Mouse (Mus musculus) cerebellum, adult 9-11 months (tissue): ENCODE measurements around the gene Mmp9.

Experiments used
- DNase-seq: peaks from one replicate; pipeline ENCODE4 v3.0.0; 2022

The Mmp9 gene

DNA sequence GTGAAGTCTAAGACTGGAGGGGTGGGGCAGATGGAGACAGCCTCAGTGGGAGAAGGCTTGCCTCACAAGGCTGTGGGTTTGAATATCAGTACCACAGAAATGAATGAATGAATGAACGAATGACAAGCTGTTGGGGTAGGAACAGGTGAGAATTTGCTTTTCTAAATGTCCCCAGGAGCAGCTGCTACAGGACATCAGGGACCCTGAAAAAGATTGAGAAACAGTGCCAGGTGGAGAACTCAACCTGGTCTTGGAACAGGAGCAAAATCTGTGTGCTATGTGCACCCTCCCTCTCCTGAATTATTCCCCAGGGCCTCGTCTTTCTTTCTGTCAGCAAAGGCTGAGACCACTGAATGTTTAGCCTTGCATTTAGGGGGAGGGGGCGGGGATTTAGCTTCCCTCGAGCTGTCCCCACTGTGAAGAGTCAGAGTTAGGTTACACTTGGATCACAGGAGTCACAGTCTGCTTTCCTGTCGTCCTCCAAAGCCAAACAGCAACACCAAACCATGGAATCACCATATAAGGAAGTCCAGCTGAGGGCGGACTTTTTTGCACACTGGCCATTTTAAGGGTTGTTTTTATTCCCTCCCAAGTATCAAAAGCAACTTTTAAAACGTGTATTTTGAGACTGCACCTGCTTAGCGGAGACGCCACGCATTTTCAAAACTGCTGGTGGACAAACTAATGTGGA lies at the start of gene Mmp9:
TSS of gene Mmp9 (plus strand) at position 641 of the 691 bp plus-strand sequence.
- DNase-seq, result peak; percentile 23

DNA sequence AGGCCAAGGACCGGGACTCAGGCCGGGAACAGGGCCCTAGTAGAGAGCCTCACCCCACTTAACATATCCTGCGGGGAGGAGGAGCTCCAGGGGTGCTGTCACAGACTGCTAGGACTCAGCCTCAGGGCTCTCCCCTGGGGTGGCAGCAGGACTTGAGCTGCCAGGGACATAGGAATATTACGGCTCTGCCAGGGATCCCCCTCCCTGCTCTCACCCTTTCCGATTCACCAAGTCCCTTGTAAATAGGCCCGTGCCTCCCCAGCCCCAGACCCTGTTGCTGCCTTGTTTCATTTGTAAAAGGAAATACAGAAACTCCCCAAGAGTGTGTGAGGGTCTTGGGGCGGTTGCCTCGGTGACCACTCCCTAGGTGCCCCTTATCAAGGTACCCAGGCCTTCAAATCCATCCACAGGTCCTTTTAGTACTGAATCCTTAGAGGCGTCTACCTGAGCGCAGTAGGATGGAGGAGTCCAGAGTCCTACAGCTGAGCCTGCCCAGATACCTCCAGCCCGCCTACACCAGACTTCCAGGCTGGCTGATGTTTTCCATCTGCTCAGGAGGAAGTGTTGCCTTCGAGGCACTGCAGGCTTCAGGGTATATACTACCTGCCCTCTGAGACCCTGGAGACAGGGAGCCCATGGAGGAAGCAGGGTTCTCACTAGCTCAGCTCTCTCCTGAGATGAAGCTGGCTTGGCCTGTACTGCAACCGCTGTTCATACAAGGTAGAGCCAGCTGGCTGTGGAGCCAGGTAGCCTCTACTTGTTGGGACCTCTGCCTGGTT lies 49.3 kb upstream of the Mmp9 start:
- peak; percentile 48 for DNase-seq

DNA sequence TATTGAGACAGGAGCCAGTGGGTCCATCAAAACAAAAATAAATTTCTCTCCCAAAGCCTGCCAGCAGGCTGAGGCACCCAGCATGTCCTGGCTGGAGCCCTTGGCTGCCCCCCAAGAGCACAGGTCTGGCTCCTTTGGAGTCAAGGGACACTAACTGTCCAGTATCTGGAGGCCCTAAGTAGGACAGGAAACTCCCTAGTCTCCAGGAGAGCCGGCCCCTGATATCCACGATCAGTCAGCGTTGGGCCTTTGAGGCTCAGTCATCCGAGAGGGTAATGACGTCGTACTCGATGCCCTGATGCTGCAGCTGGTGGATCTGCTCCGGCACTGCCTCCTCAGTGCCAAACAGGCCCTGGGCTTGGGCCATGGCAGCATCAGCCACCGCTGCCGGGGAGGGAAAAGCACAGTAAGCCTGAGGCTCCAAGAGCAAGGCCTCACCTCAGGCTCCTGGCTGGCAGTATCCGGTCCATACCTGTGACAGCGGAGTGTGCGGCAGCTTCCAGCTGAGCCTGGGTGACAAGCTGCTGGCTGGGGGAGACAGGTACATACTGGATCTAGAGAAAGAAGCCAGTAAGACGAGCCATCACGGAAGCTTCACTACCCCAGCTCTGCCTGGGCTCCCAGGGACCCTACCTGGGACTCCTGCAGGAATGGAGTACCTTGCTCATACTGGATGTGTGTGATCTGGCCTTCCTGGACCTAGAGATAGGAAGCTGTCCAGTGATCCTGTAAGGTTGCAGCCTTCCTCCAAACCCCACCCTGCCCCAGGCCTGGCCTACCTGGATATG lies 48.5 kb upstream of the Mmp9 start:
- DNase-seq, result peak; percentile 80

DNA sequence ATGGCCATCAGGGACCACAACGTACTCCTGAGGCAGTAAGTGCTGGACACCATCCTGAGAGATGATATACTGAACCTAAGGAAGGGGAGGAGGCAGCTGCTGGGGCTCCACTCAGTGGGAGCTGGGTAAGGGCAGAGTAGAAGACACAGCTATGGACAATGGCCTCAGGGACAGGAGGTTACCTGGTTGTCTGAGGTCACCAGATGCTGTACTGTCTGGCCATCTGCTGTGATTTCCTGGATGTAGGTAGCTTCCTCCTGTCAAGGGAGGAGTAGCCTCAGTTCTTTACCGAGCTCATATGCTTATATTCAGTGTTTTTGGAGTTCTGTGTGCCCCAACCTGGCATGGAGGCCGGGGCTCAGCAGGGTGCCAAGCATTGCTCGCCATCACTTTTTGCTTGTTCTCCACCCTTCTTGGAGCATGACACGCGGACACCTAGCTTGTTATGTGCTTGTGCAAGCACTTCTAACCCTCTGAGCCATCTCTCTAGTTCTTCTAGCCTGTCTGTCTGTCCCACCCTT lies 47.8 kb upstream of the Mmp9 start:
- DNase-seq, result peak; percentile 74

DNA sequence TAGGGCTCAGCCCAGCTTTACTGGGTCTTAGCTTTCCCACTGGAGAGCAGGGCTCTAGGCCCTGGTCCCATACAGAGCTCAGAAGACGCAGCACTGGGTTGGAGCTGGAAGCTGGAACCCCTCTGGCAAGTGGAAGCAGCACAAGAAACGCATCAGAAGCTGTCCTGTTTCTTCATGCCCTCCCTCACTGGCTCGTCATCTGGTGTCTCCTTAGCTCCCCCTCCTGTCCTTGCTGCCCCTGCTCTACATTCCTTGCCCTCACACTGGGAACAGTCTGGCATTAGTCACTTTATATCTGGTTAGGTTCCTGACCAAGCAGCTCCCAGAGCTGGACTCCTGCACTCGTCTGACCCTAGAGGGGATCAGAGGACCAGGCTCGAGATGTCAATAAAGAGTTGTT lies 46.5 kb upstream of the Mmp9 start:
- no peak for DNase-seq

- no peak for DNase-seq
These were observed 45.9 kb upstream of the Mmp9 start for GRCm38 (mm10) chr2:164894644-164895043.

- no peak for DNase-seq
These were observed 44.7 kb upstream of the Mmp9 start for GRCm38 (mm10) chr2:164895885-164896284.

DNA sequence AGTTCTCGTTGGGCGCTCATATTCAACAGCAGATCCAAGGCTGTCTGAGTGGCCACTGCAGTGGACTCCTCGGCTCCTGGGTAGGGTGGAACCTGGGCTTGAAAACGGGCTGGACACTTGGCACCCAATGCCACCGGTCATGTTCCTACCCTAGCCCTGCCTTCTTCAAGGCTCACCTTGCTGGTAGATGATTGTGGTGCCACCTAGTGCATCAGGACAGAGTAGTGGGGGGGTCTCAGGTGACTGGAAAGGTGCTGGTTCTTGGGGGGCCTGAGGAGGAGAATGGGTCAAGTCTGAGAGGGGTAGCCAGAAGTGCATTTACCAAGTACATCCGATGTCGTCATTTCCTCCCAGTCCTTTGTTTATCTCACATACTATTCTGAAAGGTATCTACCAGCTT lies 42.6 kb upstream of the Mmp9 start:
- DNase-seq, result no peak

DNA sequence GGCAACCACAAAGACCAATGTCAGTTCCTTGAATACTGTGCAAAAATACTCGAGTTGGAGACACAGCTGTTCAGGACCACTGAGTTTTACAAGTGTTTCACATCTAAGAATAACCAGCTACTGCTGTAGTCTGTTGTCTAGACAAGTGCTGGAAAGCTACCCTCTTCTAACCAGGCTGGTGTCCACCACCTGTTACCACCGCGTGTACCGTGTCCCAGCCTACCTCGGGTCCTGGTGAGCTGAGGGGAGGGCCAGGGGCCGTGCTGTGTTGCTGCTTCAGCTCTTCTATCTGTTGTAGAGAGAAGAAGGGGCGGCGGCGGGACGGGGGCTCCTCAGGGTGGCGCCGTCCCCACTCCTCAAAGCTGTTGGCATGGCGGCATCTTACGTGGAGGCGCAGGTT lies 41.5 kb upstream of the Mmp9 start:
- no peak for DNase-seq

- no peak for DNase-seq
These were observed 40.7 kb upstream of the Mmp9 start for GRCm38 (mm10) chr2:164899723-164900459.

- DNase-seq, result peak; percentile 70
These were observed 39.2 kb upstream of the Mmp9 start for GRCm38 (mm10) chr2:164901380-164901779.

- no peak for DNase-seq
These were observed 37.1 kb upstream of the Mmp9 start for GRCm38 (mm10) chr2:164903496-164903895.

- DNase-seq, result no peak
These were observed 34.5 kb upstream of the Mmp9 start for GRCm38 (mm10) chr2:164906071-164906470.

DNA sequence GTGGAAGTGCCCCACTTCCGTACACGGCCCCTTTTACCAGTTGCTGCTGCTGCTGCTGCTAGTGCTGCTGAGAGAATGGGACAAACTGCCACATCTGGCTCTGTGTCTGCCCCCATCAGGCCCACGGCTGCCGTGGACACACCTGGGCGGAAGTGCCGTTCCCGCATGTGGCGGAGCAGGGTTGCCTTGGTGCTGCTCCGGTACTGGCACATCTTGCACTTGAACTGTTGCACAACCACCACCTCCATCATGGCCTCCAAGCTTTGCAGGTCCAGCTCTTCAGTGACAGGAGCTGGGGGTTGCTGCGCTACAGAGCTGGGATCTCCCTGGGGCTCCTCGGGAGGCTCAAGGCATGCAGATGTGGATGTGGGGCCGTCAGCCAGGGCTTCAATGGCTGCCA lies 33.1 kb upstream of the Mmp9 start:
- DNase-seq, result no peak

DNA sequence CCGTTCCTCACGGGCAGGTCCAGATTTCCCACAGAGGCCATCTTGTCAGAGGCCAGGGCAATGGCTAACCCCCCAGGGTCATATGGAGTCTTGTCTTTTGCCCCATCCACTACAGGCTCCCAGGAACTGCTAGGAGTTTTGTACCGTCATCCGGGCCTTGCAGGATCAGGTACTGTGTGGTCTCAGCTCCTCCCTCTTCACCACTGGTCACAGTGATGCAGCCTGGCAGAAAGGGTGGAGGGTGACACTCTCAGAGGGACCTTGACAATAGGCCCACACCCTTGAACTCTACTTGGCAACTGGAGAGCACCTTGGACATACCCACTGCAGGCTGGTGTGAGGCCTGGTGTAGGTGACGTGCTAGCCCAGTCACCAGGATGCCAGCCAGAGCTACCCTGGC lies 32.6 kb upstream of the Mmp9 start:
- peak; percentile 28 for DNase-seq

- DNase-seq, result peak; percentile 40
These were observed 31.5 kb upstream of the Mmp9 start for GRCm38 (mm10) chr2:164909100-164909499.

GRCm38 (mm10) chr2:164909542-164909941 lies 31.0 kb upstream of the Mmp9 start:
- peak; percentile 57 for DNase-seq

DNA sequence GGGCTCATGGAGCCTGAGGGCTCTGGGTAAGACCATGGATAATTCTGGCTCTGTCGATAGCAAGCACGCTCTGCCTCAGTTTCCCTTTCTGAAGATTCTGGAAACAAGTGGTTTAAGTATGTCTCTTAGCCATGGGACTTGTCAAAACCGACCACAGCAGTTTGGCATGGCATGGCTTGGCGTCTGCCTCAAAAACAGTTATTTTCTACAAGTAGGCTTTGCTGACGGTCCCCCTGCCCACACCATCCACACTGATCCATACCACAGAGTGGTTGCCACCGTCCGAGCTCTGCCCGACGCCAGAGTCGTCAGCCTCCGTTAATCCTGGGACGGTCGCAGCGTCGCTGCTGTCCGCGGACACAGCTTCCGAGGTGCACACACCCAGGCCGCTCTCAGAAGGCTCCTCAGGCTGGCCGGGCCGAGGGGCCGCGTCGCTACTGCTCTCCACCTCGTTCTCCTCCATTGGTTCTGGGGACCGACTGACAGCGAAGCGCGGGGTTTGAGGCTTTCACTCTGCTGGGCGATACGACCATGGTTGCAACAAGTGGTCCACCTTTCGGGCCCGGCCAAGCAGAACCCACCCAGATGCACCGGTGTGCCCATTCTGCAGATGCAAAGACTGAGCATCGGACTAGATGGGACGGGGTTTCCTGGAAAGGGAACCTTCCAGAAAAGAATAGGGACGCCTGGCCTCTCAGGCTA lies 30.1 kb upstream of the Mmp9 start:
- DNase-seq, result no peak

GRCm38 (mm10) chr2:164911086-164912048 lies 29.2 kb upstream of the Mmp9 start, which contains the start of gene Zfp335:
Zfp335 (minus strand) TSS chr2:164911757.
- peak; percentile 95 for DNase-seq

GRCm38 (mm10) chr2:164912151-164912550 lies 28.4 kb upstream of the Mmp9 start:
- no peak for DNase-seq
